Mouse (Mus musculus): Measurements from ENCODE around the gene Mcpt8. TPM values are rescaled to one million over a fixed set of nuclear protein-coding genes. Genes with fewer than 3 reads are reported as not detected.

Gene Mcpt8
- total RNA-seq, 2 experiments from 2014 or later, result not detected

Small RNA genes within 50 kb of the gene (microRNA-seq; reads per million reads assigned to microRNA genes)
- gene Mir6949, result 0 reads per million in 2 experiments

Other genes with a start within 250 kb of the Mcpt8 start
- 1 to 10 TPM; 2.1 to 2.7 TPM for gene Nynrin, start 231.3 kb downstream of the Mcpt8 start, total RNA-seq (2021)
- not detected for gene Cbln3, start 200.9 kb downstream of the Mcpt8 start, total RNA-seq (2021)
- gene Khnyn, start 200.3 kb downstream of the Mcpt8 start, total RNA-seq (2021), result 1 to 10 TPM; 6.0 to 7.5 TPM
- 100 to 1,000 TPM; 111 to 122 TPM for gene Sdr39u1, start 185.0 kb downstream of the Mcpt8 start, total RNA-seq (2021)
- gene Cma1, start 140.6 kb downstream of the Mcpt8 start, total RNA-seq (2021), result 1 to 10 TPM; 2.3 to 2.7 TPM
- gene Cma2, start 134.3 kb downstream of the Mcpt8 start, total RNA-seq (2021), result not detected
- gene Mcpt1, start 67.3 kb downstream of the Mcpt8 start, total RNA-seq (2021), result not detected
- gene Mcpt9, start 54.8 kb downstream of the Mcpt8 start, total RNA-seq (2021), result not detected
- not detected for gene Mcpt2, start 43.2 kb downstream of the Mcpt8 start, total RNA-seq (2021)
- gene Mcpt4, start 23.0 kb downstream of the Mcpt8 start, total RNA-seq (2021), result 1 to 10 TPM; 2.5 to 3.3 TPM
- not detected for gene Ctsg, start 17.3 kb upstream of the Mcpt8 start, total RNA-seq (2021)
- gene Gzme, start 35.4 kb upstream of the Mcpt8 start, total RNA-seq (2021), result not detected
- gene Gzmd, start 47.3 kb upstream of the Mcpt8 start, total RNA-seq (2021), result not detected
- not detected for gene Gzmg, start 74.3 kb upstream of the Mcpt8 start, total RNA-seq (2021)
- not detected for gene Gzmn, start 89.3 kb upstream of the Mcpt8 start, total RNA-seq (2021)
- gene Gzmf, start 126.1 kb upstream of the Mcpt8 start, total RNA-seq (2021), result not detected
- not detected for gene Gzmc, start 149.4 kb upstream of the Mcpt8 start, total RNA-seq (2021)
- gene Gzmb, start 177.0 kb upstream of the Mcpt8 start, total RNA-seq (2021), result not detected